In genomic region chr3:135273047-135273446, GRCm38 (mm10) we compare ENCODE assay signal across 28 mouse cellular contexts. TPM values are rescaled to one million over a fixed set of nuclear protein-coding genes. Genes with fewer than 3 reads are reported as not detected.
DNase-seq lines count a peak whose midpoint lies in the region; ATAC-seq and TF ChIP-seq lines count a peak whose summit lies in the region.
"Had no signal": no experiment of that assay in that cellular context is flagged by ENCODE, and none has a peak within 500 bp of the region (broad histone marks: within the 10 kb centered on the region; RNA-seq: fewer than 3 reads in every experiment).

No protein-coding gene starts in this region.

- H3K4me1 ChIP-seq in lung, embryonic 15.5 days = no peaks in the 10 kb centered on the region
- H3K4me1 ChIP-seq in midbrain, embryonic 15.5 days = no peaks in the 10 kb centered on the region
- H3K4me1 ChIP-seq: embryonic facial prominence, embryonic 10.5 days; embryonic facial prominence, embryonic 13.5 days; forebrain, embryonic 13.5 days; heart, embryonic 12.5 days; heart, embryonic 15.5 days; hindbrain, embryonic 10.5 days; hindbrain, embryonic 13.5 days had no signal

- no peaks in the 10 kb centered on the region for H3K27me3 ChIP-seq in lung, embryonic 15.5 days
- no peaks in the 10 kb centered on the region for H3K27me3 ChIP-seq in midbrain, embryonic 15.5 days (replicated peaks)
- H3K27me3 ChIP-seq: embryonic facial prominence, embryonic 13.5 days; forebrain, embryonic 13.5 days; heart, embryonic 12.5 days; heart, embryonic 15.5 days; hindbrain, embryonic 13.5 days had no signal

- H3K4me3 ChIP-seq in gastrocnemius, adult 2 months = peak overlapping the region; percentile 21
- no peak overlapping the region for H3K4me3 ChIP-seq in lung, embryonic 15.5 days
- no peak overlapping the region for H3K4me3 ChIP-seq in midbrain, embryonic 15.5 days
- H3K4me3 ChIP-seq: embryonic facial prominence, embryonic 10.5 days; embryonic facial prominence, embryonic 13.5 days; erythroblast, embryonic 14.5 days; forebrain, embryonic 13.5 days; heart, embryonic 12.5 days; heart, embryonic 15.5 days; hindbrain, embryonic 10.5 days; hindbrain, embryonic 13.5 days had no signal

- H3K9me3 ChIP-seq in lung, embryonic 15.5 days = no peaks in the 10 kb centered on the region
- H3K9me3 ChIP-seq in midbrain, embryonic 15.5 days = no peaks in the 10 kb centered on the region
- H3K9me3 ChIP-seq: embryonic facial prominence, embryonic 10.5 days; embryonic facial prominence, embryonic 13.5 days; forebrain, embryonic 13.5 days; heart, embryonic 12.5 days; heart, embryonic 15.5 days; hindbrain, embryonic 10.5 days; hindbrain, embryonic 13.5 days had no signal

- peak; percentile 44 for DNase-seq in gastrocnemius, adult 2 months
- no peak for DNase-seq in gastrocnemius, postnatal 14 days
- no peak for DNase-seq in lung, postnatal 25 days (ENCODE audit: low spot score)
- peak; percentile 44 for DNase-seq in lung, postnatal 10 days
- DNase-seq in lung, postnatal 36 days = no peak
- DNase-seq: adrenal gland, adult 8-10 months; adrenal gland, postnatal 25 days; cerebellum, adult 11-12 months; cerebellum, adult 8-10 months; cerebellum, postnatal 10 days; cerebellum, postnatal 36 days; embryo, embryonic 11 days; gastrocnemius, postnatal 25 days; heart, postnatal 10 days; heart, postnatal 36 days had no signal

- peaks cover 48% of the 10 kb centered on the region for H3K36me3 ChIP-seq in lung, embryonic 15.5 days
- no peaks in the 10 kb centered on the region for H3K36me3 ChIP-seq in midbrain, embryonic 15.5 days (replicated peaks)
- H3K36me3 ChIP-seq: hindbrain, embryonic 13.5 days had no signal

- TF ChIP-seq CTCF in gastrocnemius, adult 2 months (IDR thresholded peaks at IDR 0.05) = no peak

- WGBS in lung, embryonic 15.5 days = 80% methylated on average over 13 of the region's 13 CpGs
- 87% methylated on average over 13 of the region's 13 CpGs for WGBS in midbrain, embryonic 15.5 days

- intact Hi-C loops in gastrocnemius, adult 2 months (cut with DNase I) = no loop called here
- intact Hi-C loops in gastrocnemius, postnatal 14 days (cut with DNase I; ENCODE audit: low total_unique reads) = no loop called here

- no peak overlapping the region for H3K4me2 ChIP-seq in lung, embryonic 15.5 days
- H3K4me2 ChIP-seq in midbrain, embryonic 15.5 days = no peak overlapping the region
- H3K4me2 ChIP-seq: embryonic facial prominence, embryonic 13.5 days; forebrain, embryonic 13.5 days; heart, embryonic 12.5 days; heart, embryonic 15.5 days; hindbrain, embryonic 13.5 days had no signal

- no peak overlapping the region for H3K27ac ChIP-seq in gastrocnemius, adult 2 months
- no peak overlapping the region for H3K27ac ChIP-seq in lung, embryonic 15.5 days
- no peak overlapping the region for H3K27ac ChIP-seq in midbrain, embryonic 15.5 days
- H3K27ac ChIP-seq: embryonic facial prominence, embryonic 10.5 days; embryonic facial prominence, embryonic 13.5 days; forebrain, embryonic 13.5 days; heart, embryonic 15.5 days; hindbrain, embryonic 10.5 days; hindbrain, embryonic 13.5 days had no signal

- ATAC-seq in lung, embryonic 15.5 days (ENCODE audit: borderline replicate concordance, extremely low read depth, low FRiP score, low TSS enrichment) = 0 out of 2 replicates have a peak, but pooled peaks have one; percentile 39
- ATAC-seq in midbrain, embryonic 15.5 days (replicated peaks) = no peak
- ATAC-seq: activated CD4-positive, CD25-positive, alpha-beta regulatory T cell, adult 4 months; hindbrain, embryonic 16.5 days had no signal

- H3K9ac ChIP-seq in lung, embryonic 15.5 days = no peak overlapping the region
- H3K9ac ChIP-seq in midbrain, embryonic 15.5 days = no peak overlapping the region
- H3K9ac ChIP-seq: embryonic facial prominence, embryonic 13.5 days; forebrain, embryonic 13.5 days; heart, embryonic 12.5 days; heart, embryonic 15.5 days; hindbrain, embryonic 13.5 days had no signal

RNA-seq across cellular contexts. Expression of gene Bdh2, which starts 8.0 kb away (rescaled TPM):
- 1 to 10 TPM; 2.4 to 2.9 TPM for total RNA-seq in gastrocnemius, adult 2 months (2021)
- 1 to 10 TPM; 4.4 to 4.7 TPM for total RNA-seq in gastrocnemius, postnatal 14 days (2021)
- 7.6 TPM in 2 replicates for polyA plus RNA-seq in lung, embryonic 15.5 days (2015; fragmentation: Nextera tagmentation; extraction: Ambion mirVana)
- polyA plus RNA-seq in midbrain, embryonic 15.5 days (2015; fragmentation: Nextera tagmentation; extraction: Ambion mirVana) = 4.4 and 4.8 TPM in 2 replicates
- polyA plus RNA-seq: activated CD4-positive, CD25-positive, alpha-beta regulatory T cell, adult 4 months; erythroblast, embryonic 14.5 days had no signal

RNA-seq across cellular contexts. Expression of gene Slc9b2, which starts 34.5 kb away (rescaled TPM):
- under 1 TPM in 1 of 2 experiments, not detected in 1; 0.42 TPM for total RNA-seq in gastrocnemius, adult 2 months (2021)
- total RNA-seq in gastrocnemius, postnatal 14 days (2021) = under 1 TPM; 0.29 to 0.33 TPM
- polyA plus RNA-seq in lung, embryonic 15.5 days (2015; fragmentation: Nextera tagmentation; extraction: Ambion mirVana) = 1.2 and 1.3 TPM in 2 replicates
- polyA plus RNA-seq in midbrain, embryonic 15.5 days (2015; fragmentation: Nextera tagmentation; extraction: Ambion mirVana) = 1.4 TPM in 2 replicates
- total RNA-seq: gastrocnemius, adult 18-20 months had no signal
- polyA plus RNA-seq: erythroblast, embryonic 14.5 days had no signal

Comparison
In these comparisons a context has a peak if more than half of its experiments do, and no peak if none do; other contexts are left out.
1. DNase-seq: peak in gastrocnemius, adult 2 months (single experiment) and lung, postnatal 10 days (single experiment); none in gastrocnemius, postnatal 14 days (single experiment), lung, postnatal 25 days (single experiment) and lung, postnatal 36 days (single experiment).